Mouse (Mus musculus) heart, postnatal 0 days (tissue): ENCODE data around the gene Tdp1.

Experiments
- CTCF ChIP-seq: IDR thresholded peaks from 2 replicates; pipeline ENCODE4 v1.5.1; 2016; ENCODE audit warnings: antibody characterized with exemption, control low read depth, low read depth
- EP300 ChIP-seq: IDR thresholded peaks from 2 replicates; pipeline ENCODE4 v1.6.1; 2016; ENCODE audit warnings: antibody characterized with exemption, low read depth

DNA sequence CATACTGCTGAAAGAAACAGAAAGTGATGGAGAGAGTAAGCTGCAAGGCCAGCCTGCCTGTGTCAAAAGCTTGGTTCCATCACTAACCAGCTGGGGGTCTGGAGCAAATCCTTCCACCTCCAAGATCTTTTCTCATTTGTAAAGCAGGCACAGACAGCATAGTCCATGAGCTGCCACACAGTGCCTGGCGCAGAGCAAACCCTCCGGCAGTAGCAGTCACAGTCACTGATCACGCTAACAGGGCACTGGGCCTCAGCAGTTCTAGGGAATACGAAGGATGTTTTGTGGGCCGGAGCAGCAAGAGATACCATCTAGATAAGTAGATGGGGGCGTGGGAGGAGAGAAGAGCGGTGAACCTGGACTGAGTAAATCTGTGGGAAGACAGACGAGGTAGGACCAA is 39.4 kb upstream of the Tdp1 start:
- TF ChIP-seq CTCF (no peak), EP300 (no peak)
